Mouse (Mus musculus): ENCODE data around the gene Ccdc146. TPM values are rescaled to one million over a fixed set of nuclear protein-coding genes. Genes with fewer than 3 reads are reported as not detected.

The Ccdc146 gene
- total RNA-seq, 2 experiments from 2014 or later = 0.16 to 0.28 TPM

DNA sequence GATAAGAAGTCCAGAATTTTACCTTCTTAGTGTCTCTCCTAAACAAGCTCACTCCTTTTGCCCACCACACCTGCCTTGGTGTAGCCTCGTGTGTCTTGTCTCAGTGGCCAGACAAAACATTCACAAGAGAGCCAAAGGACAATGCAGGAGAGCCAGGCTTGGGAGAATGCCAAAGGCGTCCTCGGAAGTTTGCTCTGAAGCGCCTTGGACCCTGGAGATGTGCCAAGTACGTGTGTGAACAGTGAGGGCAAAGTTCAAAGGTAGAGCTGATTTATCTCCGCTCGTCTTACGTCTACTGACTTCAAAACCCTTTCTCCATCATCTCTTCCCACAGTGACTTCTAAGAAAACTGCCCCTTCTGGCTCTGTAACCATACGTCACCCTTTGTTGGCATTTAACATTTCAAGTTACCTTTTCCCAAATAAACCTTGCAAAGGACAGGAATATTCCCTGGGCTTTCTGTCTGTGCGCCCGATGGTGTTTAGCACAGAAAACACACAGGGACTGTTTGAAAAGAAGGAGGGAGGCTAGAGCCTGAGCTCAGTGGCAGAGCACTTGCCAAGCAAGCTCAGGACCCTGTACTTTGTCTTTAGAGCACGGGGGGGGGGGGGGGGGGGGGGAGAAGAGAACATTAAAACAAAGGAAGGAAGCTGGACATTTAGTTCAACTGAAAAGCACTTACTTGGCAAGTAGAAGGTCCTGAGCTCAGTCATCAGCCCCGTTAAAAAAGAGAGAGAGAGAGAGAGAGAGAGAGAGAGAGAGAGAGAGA, 32.7 kb downstream of the Ccdc146 start:
- intact Hi-C loops (cut with DNase I) = no loop called here

DNA sequence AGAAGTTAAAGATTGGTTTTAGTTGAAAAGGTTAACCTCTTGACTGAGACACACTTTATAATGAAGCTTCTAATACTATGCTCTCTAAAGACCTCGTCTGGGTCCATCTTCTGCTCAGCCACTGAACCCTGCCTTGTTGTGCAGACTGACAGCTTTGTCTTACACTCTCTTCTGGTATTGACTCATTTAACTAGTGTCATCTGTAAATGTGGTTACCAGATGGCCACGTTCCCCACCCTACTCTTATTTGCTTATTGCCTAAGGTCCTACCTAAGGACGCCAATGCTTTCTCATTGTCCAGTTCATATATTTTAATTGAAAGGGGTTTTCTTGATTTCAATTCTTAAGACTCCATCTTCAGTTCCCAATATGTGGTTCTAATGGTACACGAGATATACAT, 35.6 kb downstream of the Ccdc146 start:
- intact Hi-C loops (cut with DNase I) = no loop called here
- DNase-seq (ENCODE audit: extremely low spot score in 1 of 2, low spot score in 2 of 2) = no peak

More for the DNA sequence above, 32.7 kb downstream of the Ccdc146 start:
- DNase-seq (ENCODE audit: extremely low spot score in 1 of 2, low spot score in 2 of 2) = peak in 1 of 2 experiments; percentile 37

- intact Hi-C loops (cut with DNase I) = no loop called here
- no peak for DNase-seq (ENCODE audit: extremely low spot score in 1 of 2, low spot score in 2 of 2)
These were observed 37.1 kb downstream of the Ccdc146 start for GRCm38 (mm10) chr5:21387340-21387739.

- intact Hi-C loops (cut with DNase I) = no loop called here
- DNase-seq (ENCODE audit: extremely low spot score in 1 of 2, low spot score in 2 of 2) = no peak
These were observed 38.0 kb downstream of the Ccdc146 start for GRCm38 (mm10) chr5:21386432-21386831.

GRCm38 (mm10) chr5:21384976-21385375, 39.5 kb downstream of the Ccdc146 start:
- DNase-seq (ENCODE audit: extremely low spot score in 1 of 2, low spot score in 2 of 2) = no peak
- intact Hi-C loops (cut with DNase I) = no loop called here

DNA sequence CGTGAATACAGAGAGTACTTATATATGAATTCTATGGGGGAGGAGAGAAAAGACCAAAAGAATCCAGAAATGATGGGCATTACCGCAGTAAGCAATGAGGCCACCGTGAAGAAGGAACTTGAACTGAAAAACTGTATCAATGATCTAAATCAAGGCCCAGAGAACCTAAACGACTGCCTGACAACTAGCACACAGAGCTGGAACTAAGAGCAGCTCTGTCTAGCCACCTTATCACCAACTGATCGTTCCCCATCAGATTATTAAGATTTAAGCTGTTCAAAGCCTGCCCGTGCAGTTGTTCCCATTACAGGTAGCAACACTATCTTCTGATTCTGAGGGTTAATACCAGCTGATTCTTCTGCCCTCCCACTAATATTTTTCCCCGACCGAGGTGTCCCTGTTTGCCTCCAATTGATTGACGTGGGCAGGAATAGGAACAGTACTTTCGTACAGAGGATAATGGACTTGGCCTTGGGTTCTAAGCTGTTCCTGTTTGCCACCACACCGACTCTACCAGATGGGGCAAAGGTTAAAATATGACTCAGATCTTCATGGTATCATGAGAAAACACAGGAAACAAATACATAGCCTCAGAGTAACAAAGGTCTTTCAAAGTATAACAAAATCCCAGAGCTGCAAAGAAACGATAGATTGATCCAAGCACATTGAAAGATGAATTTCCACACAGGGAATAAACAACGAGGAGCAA, 40.1 kb downstream of the Ccdc146 start:
- DNase-seq (ENCODE audit: extremely low spot score in 1 of 2, low spot score in 2 of 2) = no peak
- intact Hi-C loops (cut with DNase I) = no loop called here

- DNase-seq (ENCODE audit: extremely low spot score in 1 of 2, low spot score in 2 of 2) = peak in 1 of 2 experiments; percentile 58
- intact Hi-C loops (cut with DNase I) = no loop called here
These were observed 40.9 kb downstream of the Ccdc146 start for GRCm38 (mm10) chr5:21383392-21384251.

DNA sequence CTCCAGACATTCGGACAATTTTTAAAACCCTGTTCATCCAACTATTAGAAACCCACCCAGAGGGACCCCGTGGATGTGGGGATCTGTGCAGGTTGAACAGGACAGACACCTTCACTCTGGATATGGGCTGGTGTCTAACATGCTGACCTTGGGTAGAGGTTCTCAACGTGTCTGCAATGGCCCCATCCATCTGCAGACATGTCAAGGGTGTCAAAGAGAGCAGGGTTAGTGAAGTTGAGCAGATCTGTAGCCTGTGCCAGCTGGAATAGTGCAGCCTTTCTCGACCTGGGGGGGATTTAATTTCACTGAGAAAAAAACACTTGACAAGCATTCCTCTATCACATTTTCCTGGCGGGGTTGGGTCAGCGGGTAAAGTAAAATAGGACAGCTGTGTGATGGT, 41.8 kb downstream of the Ccdc146 start:
- intact Hi-C loops (cut with DNase I) = no loop called here
- DNase-seq (ENCODE audit: extremely low spot score in 1 of 2, low spot score in 2 of 2) = no peak

- intact Hi-C loops (cut with DNase I) = no loop called here
These were observed 42.5 kb downstream of the Ccdc146 start for GRCm38 (mm10) chr5:21381986-21382385.

GRCm38 (mm10) chr5:21378397-21378796, 46.1 kb downstream of the Ccdc146 start:
- DNase-seq (ENCODE audit: extremely low spot score in 1 of 2, low spot score in 2 of 2) = no peak
- intact Hi-C loops (cut with DNase I) = no loop called here

More at GRCm38 (mm10) chr5:21381986-21382385, 42.5 kb downstream of the Ccdc146 start:
- DNase-seq (ENCODE audit: extremely low spot score in 1 of 2, low spot score in 2 of 2) = no peak

DNA sequence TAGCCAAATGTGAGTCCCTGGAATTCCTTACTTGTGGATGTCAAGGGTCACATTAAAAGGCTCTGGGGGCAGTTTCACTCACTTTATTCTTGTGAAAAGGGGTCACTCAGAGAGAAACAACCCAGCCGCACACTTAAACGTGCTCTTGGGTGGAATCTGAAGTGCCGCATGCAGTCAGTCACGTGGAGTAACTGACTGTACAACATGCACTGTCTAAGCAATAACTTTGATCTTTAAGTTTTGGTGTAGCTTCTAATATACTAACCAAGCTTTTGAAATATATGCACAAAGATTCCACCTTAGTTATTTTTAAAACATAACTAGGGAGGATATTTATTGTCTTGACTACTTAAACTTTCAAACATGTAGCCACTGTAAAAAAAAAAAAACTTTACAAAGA, 47.5 kb downstream of the Ccdc146 start:
- intact Hi-C loops (cut with DNase I) = no loop called here
- DNase-seq (ENCODE audit: extremely low spot score in 1 of 2, low spot score in 2 of 2) = no peak

DNA sequence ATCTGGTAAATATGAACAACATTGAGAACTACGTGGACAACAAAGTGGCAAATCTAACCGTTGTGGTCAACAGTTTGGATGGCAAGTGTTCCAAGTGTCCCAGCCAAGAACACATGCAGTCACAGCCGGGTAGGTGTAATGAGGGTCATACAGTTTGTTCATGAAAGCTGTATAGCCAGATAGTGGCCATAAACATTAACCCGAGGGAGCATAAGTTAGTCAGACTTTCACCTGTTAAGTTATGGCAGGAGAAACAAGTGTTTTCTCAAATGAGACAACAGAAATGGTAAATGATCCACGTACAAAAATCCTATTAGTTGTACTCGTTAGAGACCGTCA, 51.3 kb downstream of the Ccdc146 start:
- intact Hi-C loops (cut with DNase I) = no loop called here
- DNase-seq (ENCODE audit: extremely low spot score in 1 of 2, low spot score in 2 of 2) = no peak

GRCm38 (mm10) chr5:21372493-21373179, 51.8 kb downstream of the Ccdc146 start, which contains the start of gene Fgl2:
Gene Fgl2 (plus strand): TSS chr5:21372642.
- peak; percentile 29 to 68 for DNase-seq (ENCODE audit: extremely low spot score in 1 of 2, low spot score in 2 of 2)
- intact Hi-C loops (cut with DNase I) = no loop called here

- intact Hi-C loops (cut with DNase I) = no loop called here
- no peak for DNase-seq (ENCODE audit: extremely low spot score in 1 of 2, low spot score in 2 of 2)
These were observed 52.6 kb downstream of the Ccdc146 start for GRCm38 (mm10) chr5:21371920-21372319.

DNA sequence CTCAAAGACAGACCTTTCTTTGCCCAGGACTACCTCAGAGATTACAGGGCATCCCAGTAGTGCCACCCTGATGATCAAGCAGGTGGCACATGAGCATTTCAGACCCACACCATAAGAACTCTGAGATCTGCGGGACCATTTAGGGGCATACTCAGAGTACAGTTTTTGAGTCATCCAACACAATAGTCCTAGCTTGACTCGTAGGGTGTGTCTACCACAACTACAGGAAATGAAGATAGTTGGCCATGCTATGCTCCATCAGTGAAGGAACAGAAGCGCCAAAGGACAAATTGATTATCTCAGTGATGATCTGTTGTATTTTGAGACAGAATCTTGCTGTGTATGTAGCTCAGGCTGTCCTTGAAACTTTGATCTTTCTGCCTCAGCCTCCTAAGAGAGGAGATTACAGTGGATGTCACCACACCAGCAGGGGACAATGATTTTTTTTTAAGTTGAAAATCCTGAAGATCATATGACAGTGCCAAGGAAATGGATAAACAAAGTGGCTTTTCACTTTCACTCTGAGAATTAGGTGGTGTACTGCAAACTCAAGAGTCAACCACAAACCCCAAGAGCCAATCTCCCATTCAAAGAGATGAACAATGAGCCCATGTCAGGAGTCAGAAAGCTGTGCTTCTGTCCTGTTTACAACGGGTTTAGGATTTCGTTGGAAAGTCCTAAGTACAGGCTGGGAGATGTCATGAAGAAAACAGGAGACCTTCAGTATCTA, 54.1 kb downstream of the Ccdc146 start:
- intact Hi-C loops (cut with DNase I) = no loop called here
- no peak for DNase-seq (ENCODE audit: extremely low spot score in 1 of 2, low spot score in 2 of 2)

DNA sequence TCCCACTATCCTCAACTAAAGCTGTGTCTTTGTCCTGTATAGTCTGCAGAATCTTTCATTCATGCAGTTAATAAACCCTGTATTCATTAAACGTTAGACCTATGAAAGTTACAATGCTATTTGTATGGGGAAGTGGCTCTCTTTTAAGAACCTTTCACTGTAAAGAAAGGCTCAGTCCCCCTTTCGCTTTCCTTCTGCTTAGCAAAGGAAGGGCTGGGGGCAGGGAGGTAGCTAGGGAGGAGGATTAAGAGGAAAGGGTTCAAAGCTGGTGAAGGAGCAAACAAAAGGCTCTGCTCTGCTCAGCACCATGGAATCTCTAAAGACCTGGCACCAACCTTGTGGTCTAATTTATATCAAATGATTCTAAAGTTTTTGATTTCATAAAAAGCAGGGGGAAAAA, 57.0 kb downstream of the Ccdc146 start:
- no peak for DNase-seq (ENCODE audit: extremely low spot score in 1 of 2, low spot score in 2 of 2)
- intact Hi-C loops (cut with DNase I) = no loop called here

DNA sequence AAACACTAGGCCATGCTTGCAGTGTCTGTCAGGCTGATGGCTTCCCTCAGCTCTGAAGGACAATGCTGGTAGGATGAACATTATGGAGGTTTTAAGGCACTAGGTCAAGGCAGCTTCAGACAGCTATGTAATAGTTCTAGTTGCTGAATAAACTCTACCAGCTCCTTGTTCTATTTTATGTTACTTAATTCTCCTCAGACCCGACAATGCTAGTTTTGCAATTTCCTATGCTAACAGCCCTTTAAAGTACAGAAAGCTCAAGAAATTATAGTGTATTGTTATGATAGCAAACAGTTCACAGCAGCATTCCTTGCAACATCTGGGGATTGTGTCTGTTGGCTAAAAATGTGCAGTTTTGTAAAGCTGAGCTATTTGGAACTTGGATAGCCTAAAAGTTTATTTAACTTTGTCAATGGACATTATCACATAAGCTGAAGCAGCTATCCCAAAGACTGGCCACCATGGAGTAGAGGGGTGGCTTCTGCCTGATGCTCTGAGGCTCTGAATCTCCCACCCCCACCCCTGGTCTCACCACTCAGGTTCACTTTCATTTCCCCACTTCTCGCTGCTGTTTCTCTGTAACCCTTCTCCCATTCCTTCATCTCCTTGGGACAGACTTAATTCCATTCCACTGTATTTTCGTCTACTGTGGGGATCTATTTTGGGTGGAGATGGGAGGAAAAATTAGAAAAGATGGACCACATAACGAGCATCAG, 58.0 kb downstream of the Ccdc146 start:
- intact Hi-C loops (cut with DNase I) = no loop called here
- no peak for DNase-seq (ENCODE audit: extremely low spot score in 1 of 2, low spot score in 2 of 2)

- no peak for DNase-seq (ENCODE audit: extremely low spot score in 1 of 2, low spot score in 2 of 2)
- intact Hi-C loops (cut with DNase I) = no loop called here
These were observed 61.1 kb downstream of the Ccdc146 start for GRCm38 (mm10) chr5:21363343-21363742.
